ENCODE assay signal across 20 mouse cellular contexts in the genomic region with DNA sequence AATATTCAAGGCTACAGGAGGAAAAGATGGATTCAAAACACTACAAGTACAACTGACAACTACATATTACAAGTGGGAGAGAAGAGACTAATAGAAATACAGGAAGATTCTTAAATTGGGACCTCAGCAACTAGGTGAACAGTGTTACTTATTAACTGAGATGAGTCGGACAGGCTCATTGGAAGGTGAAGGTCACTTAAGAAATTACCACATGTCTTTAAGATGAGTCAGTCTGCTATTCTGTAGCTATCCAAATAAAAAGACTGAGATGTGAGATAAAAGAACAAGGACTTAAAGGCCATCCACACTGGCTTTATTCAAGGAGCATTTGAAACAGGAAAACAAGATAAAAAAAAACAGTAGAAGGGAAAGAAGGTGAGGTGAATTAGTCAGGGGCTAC. TPM values are rescaled to one million over a fixed set of nuclear protein-coding genes. Genes with fewer than 3 reads are reported as not detected.
"Had no signal": no experiment of that assay in that cellular context is flagged by ENCODE, and none has a peak within 500 bp of the region (broad histone marks: within the 10 kb centered on the region; RNA-seq: fewer than 3 reads in every experiment).

No protein-coding gene starts in this region.

- H3K4me3 ChIP-seq: lung, embryonic 15.5 days; megakaryocyte, embryonic 14.5 days; midbrain, embryonic 12.5 days; myocyte; neural tube, embryonic 13.5 days; neural tube, embryonic 15.5 days; stomach, embryonic 15.5 days had no signal

- H3K27ac ChIP-seq: lung, embryonic 15.5 days; macrophage; midbrain, embryonic 12.5 days; neural tube, embryonic 13.5 days; neural tube, embryonic 15.5 days; stomach, embryonic 15.5 days; stomach, postnatal 0 days had no signal

- ATAC-seq: lung, postnatal 0 days; midbrain, embryonic 16.5 days had no signal

- H3K27me3 ChIP-seq: lung, embryonic 15.5 days; megakaryocyte, embryonic 14.5 days; midbrain, embryonic 12.5 days; neural tube, embryonic 13.5 days; neural tube, embryonic 15.5 days; stomach, embryonic 15.5 days had no signal

- H3K9me3 ChIP-seq: lung, embryonic 15.5 days; megakaryocyte, embryonic 14.5 days; midbrain, embryonic 12.5 days; neural tube, embryonic 13.5 days; neural tube, embryonic 15.5 days; stomach, embryonic 15.5 days had no signal

- H3K4me2 ChIP-seq: lung, embryonic 15.5 days; midbrain, embryonic 12.5 days; neural tube, embryonic 13.5 days; neural tube, embryonic 15.5 days; stomach, embryonic 15.5 days had no signal

- DNase-seq: lung, adult 2 months; lung, postnatal 14 days; lung, postnatal 36 days; midbrain, embryonic 14.5 days; right cerebral cortex, postnatal 14 days; thymus, adult 2 months; thymus, postnatal 25 days; thymus, postnatal 4 days had no signal

- H3K9ac ChIP-seq: lung, embryonic 15.5 days; midbrain, embryonic 12.5 days; neural tube, embryonic 13.5 days; neural tube, embryonic 15.5 days; stomach, embryonic 15.5 days had no signal

- H3K36me3 ChIP-seq: lung, embryonic 15.5 days; midbrain, embryonic 12.5 days; neural tube, embryonic 15.5 days; stomach, embryonic 15.5 days had no signal

- H3K4me1 ChIP-seq: lung, embryonic 15.5 days; megakaryocyte, embryonic 14.5 days; midbrain, embryonic 12.5 days; neural tube, embryonic 13.5 days; neural tube, embryonic 15.5 days; stomach, embryonic 15.5 days had no signal

RNA-seq across cellular contexts. Expression of a gene that starts 11.3 kb away (rescaled TPM):
- total RNA-seq: megakaryocyte progenitor cell, adult 5-6 weeks had no signal
- polyA plus RNA-seq: macrophage, myocyte had no signal
